Mouse (Mus musculus) forebrain, embryonic 15.5 days (tissue): ENCODE results near the gene Lrmp. TPM values are rescaled to one million over a fixed set of nuclear protein-coding genes. Genes with fewer than 3 reads are reported as not detected.
"Not testable (repeated sequence)": the region's sequence is repeated elsewhere in the genome, so short reads cannot be mapped to it uniquely, and the experiment has no call there.

Source experiments
- ATAC-seq: fragments of 200-750 bp; cut with Nextera tagmentation; replicated peaks from 2 replicates; pipeline ENCODE4 v1.8.0; 2017; ENCODE audit warnings: mild to moderate bottlenecking, moderate TSS enrichment, moderate library complexity
- H3K27ac ChIP-seq: fragments of 300-500 bp; sonication (generic); replicated peaks from 2 replicates; pipeline ENCODE4 v1.5.1; 2015; ENCODE audit warnings: mild to moderate bottlenecking, inconsistent platforms
- H3K27me3 ChIP-seq: fragments of 300-500 bp; sonication (generic); 2 replicates; pipeline ENCODE4 v1.6.1; 2015; ENCODE audit warnings: inconsistent platforms
- H3K36me3 ChIP-seq: fragments of 300-500 bp; sonication (generic); 2 replicates; pipeline ENCODE4 v1.6.1; 2015; ENCODE audit warnings: mild to moderate bottlenecking, inconsistent platforms
- H3K4me1 ChIP-seq: fragments of 300-500 bp; sonication (generic); 2 replicates; pipeline ENCODE4 v1.6.1; 2015; ENCODE audit warnings: inconsistent platforms
- H3K4me2 ChIP-seq: fragments of 300-500 bp; sonication (generic); replicated peaks from 2 replicates; pipeline ENCODE4 v1.6.1; 2015; ENCODE audit warnings: mild to moderate bottlenecking, inconsistent platforms
- H3K4me3 ChIP-seq: fragments of 300-500 bp; sonication (generic); 2 replicates; pipeline ENCODE4 v1.5.1; 2015; ENCODE audit warnings: mild to moderate bottlenecking, inconsistent platforms
- H3K9ac ChIP-seq: fragments of 300-500 bp; sonication (generic); replicated peaks from 2 replicates; pipeline ENCODE4 v1.6.1; 2015; ENCODE audit warnings: mild to moderate bottlenecking, inconsistent platforms
- H3K9me3 ChIP-seq: fragments of 300-500 bp; sonication (generic); 2 replicates; pipeline ENCODE4 v1.6.1; 2016; ENCODE audit warnings: inconsistent platforms
- WGBS: fragments of 180-500 bp; shearing (Covaris S2); methylation state at CpG from one replicate; pipeline ENCODE4 v1.1.7; 2015; ENCODE audit warnings: mixed read lengths; 5-methylcytosine and 5-hydroxymethylcytosine counted together
- polyA plus RNA-seq: library from polyadenylated mRNA; unstranded; fragments of >200 nt; fragmentation: Nextera tagmentation; extraction: Ambion mirVana; gene quantifications from 2 replicates; pipeline ENCODE4 v1.2.1, GENCODE M21; 2015

Lrmp gene
- polyA plus RNA-seq, 1 experiment from 2014 or later, result 0.69 TPM

- Histone ChIP-seq H3K9me3 (no peaks in the 10 kb centered on the region), H3K36me3 (no peaks in the 10 kb centered on the region), H3K4me1 (no peaks in the 10 kb centered on the region), H3K27me3 (no peaks in the 10 kb centered on the region), H3K4me3 (no peak overlapping the region), H3K4me2 (no peak overlapping the region), H3K27ac (no peak overlapping the region), H3K9ac (no peak overlapping the region)
- ATAC-seq, result no peak
- 91% methylated on average over 8 of the region's 8 CpGs for WGBS
Measured at GRCm38 (mm10) chr6:145084343-145085117, 30.9 kb upstream of the Lrmp start.

- Histone ChIP-seq H3K4me1 (no peaks in the 10 kb centered on the region), H3K9me3 (no peaks in the 10 kb centered on the region), H3K27ac (no peak overlapping the region), H3K36me3 (no peaks in the 10 kb centered on the region), H3K9ac (no peak overlapping the region), H3K4me2 (no peak overlapping the region), H3K4me3 (no peak overlapping the region), H3K27me3 (no peaks in the 10 kb centered on the region)
- WGBS, result 52% methylated on average over 4 of the region's 4 CpGs
- ATAC-seq, result no peak
Measured at GRCm38 (mm10) chr6:145088451-145089113, 26.9 kb upstream of the Lrmp start.

GRCm38 (mm10) chr6:145089373-145089772 is 26.1 kb upstream of the Lrmp start:
- no peak for ATAC-seq
- H3K4me3 ChIP-seq, result no peak overlapping the region
- no peaks in the 10 kb centered on the region for H3K27me3 ChIP-seq
- H3K4me2 ChIP-seq, result no peak overlapping the region
- H3K4me1 ChIP-seq, result no peaks in the 10 kb centered on the region
- H3K27ac ChIP-seq, result no peak overlapping the region
- no peaks in the 10 kb centered on the region for H3K9me3 ChIP-seq
- no peak overlapping the region for H3K9ac ChIP-seq
- no peaks in the 10 kb centered on the region for H3K36me3 ChIP-seq
- 86% methylated on average over 4 of the region's 4 CpGs for WGBS

GRCm38 (mm10) chr6:145090201-145090863 is 25.1 kb upstream of the Lrmp start:
- no peak overlapping the region for H3K4me3 ChIP-seq
- no peaks in the 10 kb centered on the region for H3K9me3 ChIP-seq
- ATAC-seq, result no peak
- H3K4me1 ChIP-seq, result no peaks in the 10 kb centered on the region
- no peak overlapping the region for H3K27ac ChIP-seq
- H3K4me2 ChIP-seq, result no peak overlapping the region
- WGBS, result 80% methylated on average over 6 of the region's 6 CpGs
- no peaks in the 10 kb centered on the region for H3K36me3 ChIP-seq
- no peaks in the 10 kb centered on the region for H3K27me3 ChIP-seq
- H3K9ac ChIP-seq, result no peak overlapping the region

- Histone ChIP-seq H3K9ac (no peak overlapping the region), H3K36me3 (no peaks in the 10 kb centered on the region), H3K4me3 (no peak overlapping the region), H3K4me1 (no peaks in the 10 kb centered on the region), H3K27ac (no peak overlapping the region), H3K27me3 (no peaks in the 10 kb centered on the region), H3K9me3 (no peaks in the 10 kb centered on the region), H3K4me2 (no peak overlapping the region)
- ATAC-seq, result no peak
- 76% methylated on average over 5 of the region's 5 CpGs for WGBS
Measured at GRCm38 (mm10) chr6:145090928-145091327, 24.5 kb upstream of the Lrmp start.

GRCm38 (mm10) chr6:145091998-145092397 is 23.5 kb upstream of the Lrmp start:
- Histone ChIP-seq H3K27me3 (no peaks in the 10 kb centered on the region), H3K27ac (no peak overlapping the region), H3K36me3 (no peaks in the 10 kb centered on the region), H3K4me2 (no peak overlapping the region), H3K9me3 (no peaks in the 10 kb centered on the region), H3K9ac (no peak overlapping the region), H3K4me1 (no peaks in the 10 kb centered on the region), H3K4me3 (no peak overlapping the region)
- WGBS, result 85% methylated on average over 7 of the region's 7 CpGs
- no peak for ATAC-seq

GRCm38 (mm10) chr6:145093038-145093622 is 22.3 kb upstream of the Lrmp start:
- not testable (repeated sequence) for ATAC-seq, H3K27ac ChIP-seq, H3K9me3 ChIP-seq, H3K4me1 ChIP-seq, H3K36me3 ChIP-seq, H3K4me2 ChIP-seq, H3K9ac ChIP-seq, H3K4me3 ChIP-seq, H3K27me3 ChIP-seq
- 54% methylated on average over 7 of the region's 7 CpGs for WGBS

- Histone ChIP-seq H3K27ac (no peak overlapping the region), H3K4me2 (no peak overlapping the region), H3K36me3 (no peaks in the 10 kb centered on the region), H3K4me1 (no peaks in the 10 kb centered on the region), H3K9ac (no peak overlapping the region), H3K27me3 (no peaks in the 10 kb centered on the region), H3K4me3 (no peak overlapping the region), H3K9me3 (no peaks in the 10 kb centered on the region)
- no peak for ATAC-seq
- WGBS, result 78% methylated on average over 4 of the region's 4 CpGs
Measured at GRCm38 (mm10) chr6:145094431-145094830, 21.0 kb upstream of the Lrmp start.

GRCm38 (mm10) chr6:145100923-145101322 is 14.5 kb upstream of the Lrmp start:
- Histone ChIP-seq H3K36me3 (no peaks in the 10 kb centered on the region), H3K27ac (no peak overlapping the region), H3K27me3 (no peaks in the 10 kb centered on the region), H3K9ac (no peak overlapping the region), H3K4me1 (no peaks in the 10 kb centered on the region), H3K4me2 (no peak overlapping the region), H3K9me3 (no peaks in the 10 kb centered on the region), H3K4me3 (no peak overlapping the region)
- 75% methylated on average over 9 of the region's 9 CpGs for WGBS
- ATAC-seq, result no peak

GRCm38 (mm10) chr6:145104241-145104939 is 11.1 kb upstream of the Lrmp start:
- Histone ChIP-seq H3K9me3 (no peaks in the 10 kb centered on the region), H3K4me3 (no peak overlapping the region), H3K27me3 (no peaks in the 10 kb centered on the region), H3K4me2 (no peak overlapping the region), H3K36me3 (no peaks in the 10 kb centered on the region), H3K9ac (no peak overlapping the region), H3K4me1 (no peaks in the 10 kb centered on the region), H3K27ac (no peak overlapping the region)
- 85% methylated on average over 10 of the region's 10 CpGs for WGBS
- no peak for ATAC-seq

- H3K27ac ChIP-seq, result no peak overlapping the region
- no peak overlapping the region for H3K9ac ChIP-seq
- H3K4me1 ChIP-seq, result no peaks in the 10 kb centered on the region
- 94% methylated on average over 10 of the region's 10 CpGs for WGBS
- no peak for ATAC-seq
- no peak overlapping the region for H3K4me2 ChIP-seq
- H3K9me3 ChIP-seq, result no peaks in the 10 kb centered on the region
- H3K27me3 ChIP-seq, result no peaks in the 10 kb centered on the region
- no peaks in the 10 kb centered on the region for H3K36me3 ChIP-seq
- H3K4me3 ChIP-seq, result no peak overlapping the region
Measured at GRCm38 (mm10) chr6:145105439-145105838, 10.0 kb upstream of the Lrmp start.
